Mouse (Mus musculus) myocyte (in vitro differentiated cells): ENCODE results near the gene Nr1h3. TPM values are rescaled to one million over a fixed set of nuclear protein-coding genes. Genes with fewer than 3 reads are reported as not detected.

Experiments
- H3K27me3 ChIP-seq: one replicate; pipeline ENCODE4 v1.6.1; 2011; ENCODE audit not compliant: control insufficient read depth, insufficient read depth, insufficient read length
- H3K36me3 ChIP-seq: one replicate; pipeline ENCODE4 v1.6.1; 2011; ENCODE audit not compliant: control insufficient read depth, insufficient read depth
- H3K4me2 ChIP-seq: one replicate; pipeline ENCODE4 v1.6.1; 2011; ENCODE audit warnings: low read depth, control low read depth
- H3K4me3 ChIP-seq: one replicate; pipeline ENCODE4 v1.5.1; 2011; ENCODE audit warnings: mild to moderate bottlenecking, control low read depth, moderate library complexity
- H3K79me2 ChIP-seq: one replicate; pipeline ENCODE4 v1.6.1; 2011; ENCODE audit not compliant: control insufficient read depth, insufficient read depth
- H3ac ChIP-seq: one replicate; pipeline ENCODE4 v1.6.1; 2011; ENCODE audit not compliant: control insufficient read depth, insufficient read length
- CEBPB ChIP-seq: IDR thresholded peaks from 2 replicates; pipeline ENCODE4 v1.6.1; 2011; ENCODE audit warnings: mild to moderate bottlenecking, moderate library complexity; ENCODE audit not compliant: poor library complexity, insufficient read depth, severe bottlenecking
- E2F4 ChIP-seq: IDR thresholded peaks from one replicate; pipeline ENCODE4 v1.6.1; 2011; ENCODE audit warnings: mild to moderate bottlenecking, control low read depth, moderate library complexity; ENCODE audit not compliant: insufficient read depth
- MAX ChIP-seq: IDR thresholded peaks from one replicate; pipeline ENCODE4 v1.6.1; 2011; ENCODE audit warnings: low read depth, mild to moderate bottlenecking, control low read depth
- MYOD1 ChIP-seq, 3 experiments: IDR thresholded peaks; one replicate each; pipeline ENCODE4 v1.6.1; 2011; ENCODE audit warnings: control low read depth in 2 of 3, low read depth in 2 of 3, mild to moderate bottlenecking in 2 of 3, moderate library complexity in 1 of 3; ENCODE audit not compliant: insufficient read length in 2 of 3, control insufficient read depth in 1 of 3
- MYOG ChIP-seq, 3 experiments: IDR thresholded peaks; one replicate each; pipeline ENCODE4 v1.6.1; 2011; ENCODE audit warnings: control low read depth in 2 of 3, low read depth in 2 of 3, mild to moderate bottlenecking in 2 of 3; ENCODE audit not compliant: insufficient read length in 2 of 3, control insufficient read depth in 1 of 3, insufficient read depth in 1 of 3
- POLR2A ChIP-seq: IDR thresholded peaks from one replicate; pipeline ENCODE4 v1.6.1; 2011; ENCODE audit warnings: low read depth, mild to moderate bottlenecking, control low read depth, moderate library complexity; ENCODE audit not compliant: insufficient read length
- POLR2AphosphoS2 ChIP-seq: IDR thresholded peaks from one replicate; pipeline ENCODE4 v1.6.1; 2011; ENCODE audit warnings: low read depth, control low read depth; ENCODE audit not compliant: insufficient read length
- REST ChIP-seq: IDR thresholded peaks from one replicate; pipeline ENCODE4 v1.6.1; 2011; ENCODE audit warnings: mild to moderate bottlenecking, control low read depth, moderate library complexity; ENCODE audit not compliant: insufficient read depth, insufficient read length
- SRF ChIP-seq: IDR thresholded peaks from one replicate; pipeline ENCODE4 v1.6.1; 2011; ENCODE audit warnings: low read depth; ENCODE audit not compliant: control insufficient read depth, insufficient read length
- TCF12 ChIP-seq: IDR thresholded peaks from one replicate; pipeline ENCODE4 v1.6.1; 2011; ENCODE audit warnings: mild to moderate bottlenecking, control low read depth; ENCODE audit not compliant: poor library complexity, insufficient read depth, severe bottlenecking
- TCF3 ChIP-seq: IDR thresholded peaks from one replicate; pipeline ENCODE4 v1.6.1; 2011; ENCODE audit warnings: low read depth, control low read depth; ENCODE audit not compliant: insufficient read length
- USF1 ChIP-seq: IDR thresholded peaks from one replicate; pipeline ENCODE4 v1.6.1; 2011; ENCODE audit warnings: low read depth, mild to moderate bottlenecking, control low read depth, moderate library complexity
- polyA plus RNA-seq: library from polyadenylated mRNA; unstranded; fragments of >200 nt; fragmentation: generic; extraction: Trizol; gene quantifications from one replicate; pipeline ENCODE4 v1.2.1, GENCODE M21; 2012; ENCODE audit warnings: missing spikeins

Gene Nr1h3
- 0.53 TPM for polyA plus RNA-seq

GRCm38 (mm10) chr2:91202222-91202971, at the start of gene Nr1h3, which contains the start of gene Acp2:
Gene Nr1h3 (minus strand): TSS chr2:91202834.
Gene Acp2 (plus strand): TSS chr2:91202885.
- Histone ChIP-seq H3K4me3 (peak within 1 kb of the TSS; percentile 77), H3K27me3 (no peaks in the 10 kb centered on the region), H3K4me2 (peak within 1 kb of the TSS; percentile 83), H3ac (peak within 1 kb of the TSS; percentile 33), H3K79me2 (no peaks in the 10 kb centered on the region), H3K36me3 (peaks cover 6% of the 10 kb centered on the region)
- no peak for TF ChIP-seq MYOG (IDR thresholded peaks at IDR 0.05; ENCODE audit: control insufficient read depth in 1 of 3, insufficient read depth in 1 of 3, insufficient read length in 2 of 3, low read depth in 2 of 3)
- no peak for TF ChIP-seq USF1
- TF ChIP-seq MAX, result no peak
- TF ChIP-seq SRF, result peak; percentile 57
- peak; percentile 61 for TF ChIP-seq POLR2AphosphoS2
- TF ChIP-seq POLR2A, result peak; percentile 70
- no peak for TF ChIP-seq CEBPB
- no peak for TF ChIP-seq REST
- no peak for TF ChIP-seq MYOD1 (IDR thresholded peaks at IDR 0.05; ENCODE audit: control insufficient read depth in 1 of 3, insufficient read length in 2 of 3, low read depth in 2 of 3)
- TF ChIP-seq E2F4, result no peak
- no peak for TF ChIP-seq TCF12
- no peak for TF ChIP-seq TCF3

- no peak overlapping the region for H3ac ChIP-seq
Measured at GRCm38 (mm10) chr2:91252001-91252400, 49.4 kb upstream of the Nr1h3 start.

GRCm38 (mm10) chr2:91248366-91248765, 45.7 kb upstream of the Nr1h3 start:
- Histone ChIP-seq H3K4me2 (no peak overlapping the region), H3K36me3 (no peaks in the 10 kb centered on the region), H3K27me3 (no peaks in the 10 kb centered on the region), H3K4me3 (no peak overlapping the region), H3ac (no peak overlapping the region), H3K79me2 (no peaks in the 10 kb centered on the region)
- TF ChIP-seq CEBPB (no peak), MYOD1 (IDR thresholded peaks at IDR 0.05; ENCODE audit: control insufficient read depth in 1 of 3, insufficient read length in 2 of 3, low read depth in 2 of 3) (no peak), MYOG (IDR thresholded peaks at IDR 0.05; ENCODE audit: control insufficient read depth in 1 of 3, insufficient read depth in 1 of 3, insufficient read length in 2 of 3, low read depth in 2 of 3) (no peak), TCF3 (no peak), TCF12 (no peak), POLR2AphosphoS2 (no peak), REST (no peak), SRF (no peak), E2F4 (no peak), MAX (no peak), POLR2A (no peak), USF1 (no peak)

More at GRCm38 (mm10) chr2:91252001-91252400, 49.4 kb upstream of the Nr1h3 start:
- TF ChIP-seq CEBPB, result no peak
- TF ChIP-seq MYOD1 (IDR thresholded peaks at IDR 0.05; ENCODE audit: control insufficient read depth in 1 of 3, insufficient read length in 2 of 3, low read depth in 2 of 3), result no peak
- no peak for TF ChIP-seq E2F4
- no peak for TF ChIP-seq TCF12
- no peak for TF ChIP-seq POLR2A
- TF ChIP-seq REST, result no peak
- no peak for TF ChIP-seq POLR2AphosphoS2
- no peak for TF ChIP-seq SRF
- TF ChIP-seq MAX, result no peak
- no peak for TF ChIP-seq USF1
- TF ChIP-seq MYOG (IDR thresholded peaks at IDR 0.05; ENCODE audit: control insufficient read depth in 1 of 3, insufficient read depth in 1 of 3, insufficient read length in 2 of 3, low read depth in 2 of 3), result no peak
- TF ChIP-seq TCF3, result no peak
- no peak overlapping the region for H3K4me2 ChIP-seq
- H3K79me2 ChIP-seq, result no peaks in the 10 kb centered on the region
- no peaks in the 10 kb centered on the region for H3K36me3 ChIP-seq
- H3K4me3 ChIP-seq, result no peak overlapping the region
- no peaks in the 10 kb centered on the region for H3K27me3 ChIP-seq

GRCm38 (mm10) chr2:91244557-91245228, 42.1 kb upstream of the Nr1h3 start:
- Histone ChIP-seq H3K36me3 (no peaks in the 10 kb centered on the region), H3K4me3 (no peak overlapping the region), H3K27me3 (no peaks in the 10 kb centered on the region), H3K79me2 (no peaks in the 10 kb centered on the region), H3K4me2 (no peak overlapping the region), H3ac (no peak overlapping the region)
- TF ChIP-seq POLR2A, result no peak
- TF ChIP-seq CEBPB, result no peak
- TF ChIP-seq POLR2AphosphoS2, result no peak
- no peak for TF ChIP-seq MYOG (IDR thresholded peaks at IDR 0.05; ENCODE audit: control insufficient read depth in 1 of 3, insufficient read depth in 1 of 3, insufficient read length in 2 of 3, low read depth in 2 of 3)
- TF ChIP-seq TCF3, result no peak
- TF ChIP-seq MYOD1 (IDR thresholded peaks at IDR 0.05; ENCODE audit: control insufficient read depth in 1 of 3, insufficient read length in 2 of 3, low read depth in 2 of 3), result no peak
- TF ChIP-seq MAX, result no peak
- no peak for TF ChIP-seq USF1
- TF ChIP-seq TCF12, result no peak
- no peak for TF ChIP-seq REST
- TF ChIP-seq E2F4, result no peak
- no peak for TF ChIP-seq SRF
